Mouse (Mus musculus) B cell, adult 62 days (primary cell): ENCODE data around the gene Gm45062. TPM values are rescaled to one million over a fixed set of nuclear protein-coding genes. Genes with fewer than 3 reads are reported as not detected.

Experiments
- total RNA-seq: library from RNA; stranded (reverse); gene quantifications from 4 replicates; pipeline ENCODE4 v1.2.4, GENCODE M21; 2023

The Gm45062 gene
- not detected in 4 replicates for total RNA-seq

GRCm38 (mm10) chr6:8259004-8259666, at the start of gene Gm45062, which contains the start of the genes Rpa3 and Umad1:
Gene Gm45062, plus strand, starts transcription at chr6:8259450.
Gene Rpa3, minus strand, starts transcription at chr6:8259173.
Gene Umad1, plus strand, starts transcription at chr6:8259288.

DNA sequence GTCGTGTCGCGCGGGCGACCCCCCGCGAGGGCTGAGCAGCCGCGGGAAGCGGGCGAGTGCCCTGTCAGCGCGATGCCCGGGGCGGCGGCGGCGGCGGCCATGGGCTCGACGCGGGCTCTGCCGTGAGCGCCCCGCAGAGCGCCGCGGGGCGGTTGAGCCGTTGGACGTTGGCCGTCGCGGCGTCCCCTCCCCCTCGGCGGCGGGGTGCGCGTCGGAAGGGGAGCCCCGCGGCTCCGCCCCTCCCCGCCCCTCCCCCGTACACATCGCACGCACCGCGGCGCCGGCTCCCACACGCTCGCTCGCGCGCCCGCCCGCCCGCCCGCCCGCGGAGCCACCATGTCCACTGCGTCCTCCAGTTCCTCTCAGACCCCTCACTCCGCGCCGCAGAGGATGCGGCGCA, 250.3 kb downstream of the Gm45062 start, which contains the start of gene Glcci1:
TSS of gene Glcci1 (plus strand) at position 50 of the 400 bp plus-strand sequence.

Other genes starting within 250 kb of the Gm45062 start
- not detected in 4 replicates for gene Col28a1, start 66.8 kb upstream of the Gm45062 start, total RNA-seq
- gene Mios, start 50.2 kb upstream of the Gm45062 start, total RNA-seq: 23.0 to 24.1 TPM (median 23.7 TPM) in 4 replicates
- gene Rpa3, start 277 bp upstream of the Gm45062 start, total RNA-seq: 16.2 to 21.7 TPM (median 19.1 TPM) in 4 replicates
- 14.0 to 16.3 TPM (median 14.9 TPM) in 4 replicates for gene Umad1, start 162 bp upstream of the Gm45062 start, total RNA-seq